Mouse (Mus musculus): ENCODE measurements around the gene Armc2. TPM values are rescaled to one million over a fixed set of nuclear protein-coding genes. Genes with fewer than 3 reads are reported as not detected.

The Armc2 gene
- polyA plus RNA-seq, 1 experiment, result 15.9 TPM

- H3K4me1 ChIP-seq (ENCODE audit: control insufficient read depth, insufficient read depth, low read length), result no peaks in the 10 kb centered on the region
- no peaks in the 10 kb centered on the region for H3K36me3 ChIP-seq (ENCODE audit: control insufficient read depth, insufficient read depth, low read length)
- H3K27ac ChIP-seq (ENCODE audit: control insufficient read depth, insufficient read depth, low read depth, low read length), result no peak overlapping the region
- H3K27me3 ChIP-seq (ENCODE audit: control insufficient read depth, insufficient read depth, low read length), result no peaks in the 10 kb centered on the region
- no peak overlapping the region for H3K4me3 ChIP-seq (ENCODE audit: control insufficient read depth, low read depth, low read length)
- TF ChIP-seq CTCF (IDR thresholded peaks at IDR 0.05; ENCODE audit: control insufficient read depth, insufficient read depth, insufficient replicate concordance, low read depth, low read length) (no peak), POLR2A (IDR thresholded peaks at IDR 0.05; ENCODE audit: control insufficient read depth, low read depth, low read length) (no peak)
Observed at GRCm38 (mm10) chr10:41871564-41871963, 146.7 kb downstream of the Armc2 start.

DNA sequence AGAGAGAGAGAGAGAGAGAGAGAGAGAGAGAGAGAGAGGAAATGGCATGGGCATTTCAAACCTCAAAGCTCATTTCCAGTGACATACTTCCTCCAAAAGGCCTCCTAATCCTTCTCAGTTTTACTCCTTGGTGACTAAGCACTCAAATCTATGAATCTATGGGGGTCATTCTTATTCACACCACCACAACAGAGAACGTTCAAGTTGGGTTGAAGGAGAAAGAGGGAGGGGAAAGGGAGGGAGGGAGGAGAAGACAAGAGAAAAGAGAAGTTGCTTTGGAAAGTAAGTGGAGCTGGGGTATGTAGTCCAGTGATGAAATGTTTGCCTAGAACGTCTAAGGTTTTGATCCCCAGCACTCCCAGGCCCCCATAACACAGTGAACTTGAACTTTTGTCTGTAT, 148.1 kb downstream of the Armc2 start:
- no peaks in the 10 kb centered on the region for H3K36me3 ChIP-seq (ENCODE audit: control insufficient read depth, insufficient read depth, low read length)

GRCm38 (mm10) chr10:41867956-41868355, 150.3 kb downstream of the Armc2 start:
- Histone ChIP-seq H3K27me3 (ENCODE audit: control insufficient read depth, insufficient read depth, low read length) (no peaks in the 10 kb centered on the region), H3K36me3 (ENCODE audit: control insufficient read depth, insufficient read depth, low read length) (no peaks in the 10 kb centered on the region), H3K27ac (ENCODE audit: control insufficient read depth, insufficient read depth, low read depth, low read length) (no peak overlapping the region), H3K4me1 (ENCODE audit: control insufficient read depth, insufficient read depth, low read length) (no peaks in the 10 kb centered on the region), H3K4me3 (ENCODE audit: control insufficient read depth, low read depth, low read length) (peak overlapping the region; percentile 47)
- TF ChIP-seq CTCF (IDR thresholded peaks at IDR 0.05; ENCODE audit: control insufficient read depth, insufficient read depth, insufficient replicate concordance, low read depth, low read length), result no peak
- no peak for TF ChIP-seq POLR2A (IDR thresholded peaks at IDR 0.05; ENCODE audit: control insufficient read depth, low read depth, low read length)

More for the DNA sequence above, 148.1 kb downstream of the Armc2 start:
- Histone ChIP-seq H3K27ac (ENCODE audit: control insufficient read depth, insufficient read depth, low read depth, low read length) (no peak overlapping the region), H3K4me1 (ENCODE audit: control insufficient read depth, insufficient read depth, low read length) (no peaks in the 10 kb centered on the region), H3K27me3 (ENCODE audit: control insufficient read depth, insufficient read depth, low read length) (no peaks in the 10 kb centered on the region), H3K4me3 (ENCODE audit: control insufficient read depth, low read depth, low read length) (no peak overlapping the region)
- TF ChIP-seq POLR2A (IDR thresholded peaks at IDR 0.05; ENCODE audit: control insufficient read depth, low read depth, low read length) (no peak), CTCF (IDR thresholded peaks at IDR 0.05; ENCODE audit: control insufficient read depth, insufficient read depth, insufficient replicate concordance, low read depth, low read length) (no peak)

- no peak overlapping the region for H3K27ac ChIP-seq (ENCODE audit: control insufficient read depth, insufficient read depth, low read depth, low read length)
Observed at GRCm38 (mm10) chr10:41866838-41867154, 151.4 kb downstream of the Armc2 start.

DNA sequence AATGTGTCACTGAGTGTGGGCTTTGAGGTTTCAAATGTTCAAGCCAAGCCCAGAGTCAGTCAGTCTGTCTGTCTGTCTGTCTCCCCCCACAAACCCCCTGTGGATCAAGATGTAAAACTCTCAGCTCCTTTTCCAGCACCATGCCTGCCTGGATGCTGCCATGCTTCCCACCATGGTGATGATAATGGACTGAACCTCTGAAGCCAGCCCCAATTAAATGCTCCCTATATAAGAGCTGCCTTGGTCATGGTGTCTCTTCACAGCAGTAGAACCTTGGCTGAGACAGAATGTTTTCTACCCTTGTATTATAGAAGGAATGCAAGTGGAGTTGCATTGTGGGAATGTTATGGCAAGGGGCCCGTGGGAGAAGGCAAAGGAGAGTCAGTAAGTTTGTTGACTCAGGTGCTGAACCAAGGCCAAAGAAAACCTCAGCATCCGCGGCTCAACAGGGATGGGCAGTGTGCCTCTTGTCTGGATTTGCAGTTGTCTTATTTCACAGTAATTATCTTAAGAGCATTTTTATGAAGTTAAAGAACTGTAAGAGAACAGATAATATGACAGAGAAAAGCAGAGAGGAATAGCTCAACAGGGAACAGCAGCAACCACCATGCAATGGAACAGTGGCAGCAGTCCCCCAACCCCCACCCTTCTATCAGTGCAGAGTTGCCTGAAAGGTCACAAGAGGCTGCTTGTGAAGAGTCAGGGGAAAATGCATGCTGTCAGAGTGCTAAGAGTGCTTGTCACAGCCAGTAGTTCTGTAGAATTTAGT, 152.0 kb downstream of the Armc2 start:
- Histone ChIP-seq H3K4me1 (ENCODE audit: control insufficient read depth, insufficient read depth, low read length) (no peaks in the 10 kb centered on the region), H3K36me3 (ENCODE audit: control insufficient read depth, insufficient read depth, low read length) (no peaks in the 10 kb centered on the region), H3K27me3 (ENCODE audit: control insufficient read depth, insufficient read depth, low read length) (no peaks in the 10 kb centered on the region), H3K27ac (ENCODE audit: control insufficient read depth, insufficient read depth, low read depth, low read length) (no peak overlapping the region), H3K4me3 (ENCODE audit: control insufficient read depth, low read depth, low read length) (no peak overlapping the region)
- TF ChIP-seq CTCF (IDR thresholded peaks at IDR 0.05; ENCODE audit: control insufficient read depth, insufficient read depth, insufficient replicate concordance, low read depth, low read length) (no peak), POLR2A (IDR thresholded peaks at IDR 0.05; ENCODE audit: control insufficient read depth, low read depth, low read length) (no peak)

More at GRCm38 (mm10) chr10:41866838-41867154, 151.4 kb downstream of the Armc2 start:
- Histone ChIP-seq H3K36me3 (ENCODE audit: control insufficient read depth, insufficient read depth, low read length) (no peaks in the 10 kb centered on the region), H3K27me3 (ENCODE audit: control insufficient read depth, insufficient read depth, low read length) (no peaks in the 10 kb centered on the region), H3K4me1 (ENCODE audit: control insufficient read depth, insufficient read depth, low read length) (no peaks in the 10 kb centered on the region), H3K4me3 (ENCODE audit: control insufficient read depth, low read depth, low read length) (no peak overlapping the region)
- TF ChIP-seq POLR2A (IDR thresholded peaks at IDR 0.05; ENCODE audit: control insufficient read depth, low read depth, low read length), result no peak
- TF ChIP-seq CTCF (IDR thresholded peaks at IDR 0.05; ENCODE audit: control insufficient read depth, insufficient read depth, insufficient replicate concordance, low read depth, low read length), result no peak

Other genes starting within 250 kb of the Armc2 start
- gene Cep57l1, start 208.6 kb downstream of the Armc2 start, polyA plus RNA-seq (2012; rRNA removed), result 15.0 and 18.9 TPM in 2 replicates
- 9.9 and 12.7 TPM in 2 replicates for gene Sesn1, start 208.5 kb downstream of the Armc2 start, polyA plus RNA-seq (2012; rRNA removed)